Mouse (Mus musculus): ENCODE results near the gene Osbpl11. TPM values are rescaled to one million over a fixed set of nuclear protein-coding genes. Genes with fewer than 3 reads are reported as not detected.
A peak's percentile ranks its signal among the peaks of the same experiment; 100 is the strongest.

Gene Osbpl11
- total RNA-seq, 4 experiments from 2014 or later, result 12.2 to 15.4 (median 15.0) TPM

DNA sequence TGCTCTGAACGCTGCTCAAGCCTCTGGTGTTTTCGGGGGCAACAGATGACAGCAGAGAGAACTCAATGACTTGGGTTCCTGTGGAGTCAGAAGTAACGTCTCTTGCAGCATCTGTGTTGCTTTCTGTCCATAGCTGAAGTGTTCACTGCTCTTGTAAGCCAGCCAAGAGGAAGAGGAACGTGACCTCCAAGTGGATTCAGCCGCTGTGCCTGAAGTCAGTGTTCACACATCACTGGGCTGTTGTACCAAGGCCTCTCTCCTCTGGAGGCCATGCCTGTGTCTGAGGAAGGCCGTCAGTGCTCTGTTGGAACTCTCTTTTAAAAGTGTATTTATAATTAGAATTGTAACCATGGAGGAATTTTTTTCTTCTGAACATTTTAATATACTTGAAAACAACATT lies 57.2 kb downstream of the Osbpl11 start:
- no peak for DNase-seq (ENCODE audit: low spot score in 2 of 2)

DNA sequence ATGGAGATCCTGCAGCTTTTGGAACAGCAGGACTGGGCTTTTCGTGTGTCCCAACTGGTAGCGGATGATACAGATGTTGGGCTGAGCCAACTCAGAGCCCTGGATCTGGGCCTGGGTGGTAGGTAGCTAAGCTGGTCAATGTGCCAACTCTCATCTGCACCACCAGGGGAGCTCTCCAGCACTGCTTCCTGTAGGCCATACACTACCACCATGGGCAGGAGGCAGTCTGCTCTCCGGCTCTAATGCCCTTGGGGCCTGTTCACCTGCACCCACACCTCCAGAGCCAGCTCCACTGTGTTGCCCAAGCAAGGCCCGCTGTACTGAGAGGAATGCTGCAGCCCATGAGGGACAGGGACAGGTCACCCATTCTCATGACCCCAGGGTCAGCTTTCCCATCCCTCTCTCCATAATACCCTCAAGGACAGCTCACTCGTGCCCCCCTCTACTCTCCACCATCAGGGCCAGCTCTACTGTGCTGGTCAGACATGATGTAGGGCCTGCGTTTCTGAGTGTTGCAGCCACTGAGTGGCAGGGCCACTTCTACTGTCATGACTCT lies 59.3 kb downstream of the Osbpl11 start:
- DNase-seq (ENCODE audit: low spot score in 2 of 2), result no peak

DNA sequence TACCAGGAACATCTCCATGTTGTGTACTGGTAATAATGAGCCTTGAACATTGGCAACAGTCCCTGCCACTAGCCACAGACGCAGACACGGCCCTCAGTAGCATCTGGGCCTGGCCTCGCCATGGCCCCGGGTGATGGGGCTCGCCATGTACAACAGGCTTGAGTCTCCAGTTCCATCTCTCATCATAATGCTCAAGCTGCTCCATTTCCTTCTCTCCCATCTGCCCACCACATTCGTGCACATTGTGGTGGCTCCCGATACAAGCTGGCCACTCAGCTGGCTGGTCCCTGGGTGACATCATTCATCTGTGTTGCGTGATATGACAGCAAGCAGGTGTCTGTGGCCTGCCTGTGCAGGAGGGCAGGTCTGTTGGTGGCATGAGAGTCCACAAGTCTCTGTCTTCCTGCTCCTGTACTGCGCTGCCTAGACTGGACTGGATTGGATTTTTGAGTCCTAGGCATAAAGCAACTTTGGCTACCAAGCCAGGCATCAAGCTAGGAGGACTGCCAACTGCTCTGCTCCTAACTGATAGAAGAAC lies 60.1 kb downstream of the Osbpl11 start:
- no peak for DNase-seq (ENCODE audit: low spot score in 2 of 2)

DNA sequence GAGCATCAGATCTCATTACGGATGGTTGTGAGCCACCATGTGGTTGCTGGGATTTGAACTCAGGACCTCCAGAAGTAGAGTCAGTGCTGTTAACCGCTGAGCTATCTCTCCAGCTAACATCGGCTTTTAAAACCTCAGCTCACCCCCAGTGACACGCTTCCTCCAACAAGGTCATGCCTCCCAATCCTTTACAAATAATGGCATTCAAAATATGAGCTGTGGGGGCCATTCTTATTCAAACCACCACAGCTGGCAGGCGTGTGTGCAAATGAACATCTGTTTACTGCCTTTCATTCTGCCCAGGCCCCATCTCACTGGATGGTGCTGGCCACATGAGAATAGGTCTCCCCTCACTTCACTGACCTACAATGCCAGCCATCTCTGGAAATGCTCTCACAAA lies 61.7 kb downstream of the Osbpl11 start:
- no peak for DNase-seq (ENCODE audit: low spot score in 2 of 2)

DNA sequence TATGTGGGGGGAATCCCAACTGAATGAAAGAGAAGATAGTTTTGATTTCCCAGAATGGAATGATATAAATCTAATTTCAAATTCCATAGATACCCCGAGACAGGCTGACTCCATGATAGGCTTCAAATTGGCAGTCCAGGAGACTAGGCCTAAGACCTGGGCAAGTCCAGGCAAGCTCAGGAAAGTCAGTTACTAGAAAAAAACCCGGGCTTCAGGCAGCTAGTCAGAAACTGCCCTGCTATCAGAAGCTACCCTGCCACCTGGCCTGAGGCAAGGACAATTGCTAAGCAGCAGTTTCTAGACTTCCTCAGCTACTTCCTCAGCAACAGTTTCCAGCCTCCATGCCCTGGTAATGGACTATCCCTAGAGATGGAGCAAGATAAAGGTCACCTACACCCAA lies 62.1 kb downstream of the Osbpl11 start:
- DNase-seq (ENCODE audit: low spot score in 2 of 2), result no peak

DNA sequence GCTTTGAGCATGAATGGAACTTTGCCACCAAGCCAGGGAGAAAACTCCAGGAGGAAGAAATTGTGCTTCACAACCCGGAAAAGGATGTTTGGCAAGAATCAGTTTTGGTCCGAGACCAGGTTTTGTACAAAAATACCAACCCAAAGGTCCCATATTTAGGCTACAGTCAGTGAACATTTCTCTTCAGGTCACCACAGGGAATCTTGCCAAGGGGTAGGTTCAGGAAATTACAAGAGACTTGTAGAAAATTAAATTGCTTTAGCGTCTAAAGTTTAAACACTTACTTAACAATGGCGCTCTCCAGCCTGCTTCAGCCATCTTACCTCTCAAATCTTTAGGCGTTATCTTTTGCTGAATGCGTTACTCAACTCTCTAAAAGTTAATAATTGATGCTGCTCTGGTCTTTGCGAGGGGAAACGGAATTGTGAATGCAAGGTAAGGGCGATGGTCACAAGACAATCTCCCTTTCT lies 65.8 kb downstream of the Osbpl11 start:
- no peak for DNase-seq (ENCODE audit: low spot score in 2 of 2)

DNA sequence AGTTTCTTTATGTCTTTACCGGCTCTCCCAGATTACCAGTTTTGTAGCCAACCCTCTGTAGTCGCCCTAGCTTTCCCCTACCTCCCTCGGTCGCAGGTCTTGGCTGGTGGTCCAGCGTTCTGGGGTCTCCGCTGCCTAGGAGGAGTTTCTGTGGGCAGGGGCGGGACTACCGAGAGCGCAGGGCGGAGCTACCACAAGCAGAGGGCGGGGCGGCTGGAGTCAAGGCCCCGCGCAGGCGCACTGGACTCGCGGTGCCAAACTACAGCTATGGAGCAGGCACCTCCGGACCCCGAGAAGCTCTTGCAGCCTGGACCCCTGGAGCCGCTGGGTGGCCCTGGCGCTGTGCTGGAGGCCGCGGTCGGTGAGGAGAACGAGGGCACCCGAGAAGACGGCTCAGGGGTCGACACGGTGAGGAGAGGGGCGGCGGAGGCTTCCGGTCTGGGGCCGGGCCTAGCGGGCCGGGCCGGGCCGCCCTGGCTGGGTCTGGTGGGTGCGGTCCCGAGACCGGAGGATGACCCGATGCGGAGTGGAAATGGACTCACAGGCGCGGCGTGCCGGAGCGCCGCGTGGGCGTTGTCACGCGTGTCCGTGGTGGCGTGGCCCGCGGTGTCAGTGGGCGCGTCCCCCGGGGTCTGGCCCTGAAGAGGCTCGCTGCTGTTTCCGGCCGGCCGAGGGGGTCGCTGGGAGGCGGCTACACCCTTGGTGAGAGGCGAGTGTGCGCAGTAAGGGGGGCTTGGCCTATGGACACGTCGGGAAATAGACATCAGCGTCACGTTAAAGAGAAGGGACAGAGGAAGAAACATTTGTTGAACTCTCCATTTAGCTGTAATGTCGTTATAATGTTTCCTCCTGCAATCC lies 66.6 kb downstream of the Osbpl11 start, which contains the start of gene Snx4:
TSS of gene Snx4 (plus strand) at position 249 of the 858 bp plus-strand sequence.
- DNase-seq (ENCODE audit: low spot score in 2 of 2), result peak; percentile 88 to 89

DNA sequence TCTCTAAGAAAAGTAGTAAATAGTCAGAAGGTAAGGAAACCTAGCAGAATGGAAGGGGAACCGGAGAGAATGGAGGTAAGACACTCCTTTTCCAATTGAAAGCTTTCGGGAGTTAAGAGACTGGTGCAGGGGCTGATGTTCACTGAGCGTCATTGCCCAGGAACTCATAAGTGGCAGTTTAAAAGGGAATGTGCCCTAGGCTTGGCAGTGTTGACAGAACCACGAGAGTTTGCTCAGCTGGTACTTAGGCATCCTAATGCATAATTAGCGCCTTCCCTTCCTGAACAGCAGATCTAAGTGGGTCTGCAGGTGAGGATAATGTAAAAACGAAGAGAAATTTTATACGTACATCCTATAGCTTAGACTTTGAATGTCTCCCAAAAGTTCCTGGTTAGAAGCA lies 70.7 kb downstream of the Osbpl11 start:
- no peak for DNase-seq (ENCODE audit: low spot score in 2 of 2)

DNA sequence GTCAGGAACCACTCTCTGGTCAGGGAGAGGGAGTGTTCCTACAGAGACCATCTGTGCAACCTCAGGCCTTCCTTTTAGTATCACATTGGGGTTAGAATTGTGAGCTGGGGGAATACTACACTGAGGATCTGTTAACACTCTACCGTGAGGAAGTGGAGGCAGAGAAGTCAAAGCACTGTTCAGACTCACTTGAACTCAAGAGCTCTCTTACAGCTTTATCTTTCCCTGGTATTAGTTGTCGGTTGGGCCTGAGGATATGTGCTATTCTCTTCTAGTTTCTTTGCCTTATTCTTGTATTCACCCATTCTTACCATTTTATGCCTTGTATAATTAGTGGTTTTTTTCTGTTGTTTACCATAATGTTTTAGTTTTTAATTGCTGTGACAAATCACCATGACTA lies 73.7 kb downstream of the Osbpl11 start:
- no peak for DNase-seq (ENCODE audit: low spot score in 2 of 2)

DNA sequence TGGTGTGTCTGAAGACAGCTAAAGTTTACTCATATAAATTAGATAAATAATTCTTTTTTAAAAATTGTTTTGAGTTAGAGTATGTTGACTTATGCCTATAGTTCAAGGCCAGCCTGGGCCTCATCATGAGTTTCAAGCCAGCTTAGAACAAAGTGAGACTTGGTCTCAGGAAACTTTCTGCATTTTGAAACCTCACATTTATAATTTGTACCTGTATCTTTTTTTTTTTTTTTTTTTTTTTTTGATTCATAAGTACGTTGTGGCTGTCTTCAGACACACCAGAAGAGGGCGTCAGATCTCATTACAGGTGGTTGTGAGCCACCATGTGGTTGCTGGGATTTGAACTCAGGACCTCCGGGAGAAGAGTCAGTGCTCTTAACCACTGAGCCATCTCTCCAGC lies 75.0 kb downstream of the Osbpl11 start:
- no peak for DNase-seq (ENCODE audit: low spot score in 2 of 2)

DNA sequence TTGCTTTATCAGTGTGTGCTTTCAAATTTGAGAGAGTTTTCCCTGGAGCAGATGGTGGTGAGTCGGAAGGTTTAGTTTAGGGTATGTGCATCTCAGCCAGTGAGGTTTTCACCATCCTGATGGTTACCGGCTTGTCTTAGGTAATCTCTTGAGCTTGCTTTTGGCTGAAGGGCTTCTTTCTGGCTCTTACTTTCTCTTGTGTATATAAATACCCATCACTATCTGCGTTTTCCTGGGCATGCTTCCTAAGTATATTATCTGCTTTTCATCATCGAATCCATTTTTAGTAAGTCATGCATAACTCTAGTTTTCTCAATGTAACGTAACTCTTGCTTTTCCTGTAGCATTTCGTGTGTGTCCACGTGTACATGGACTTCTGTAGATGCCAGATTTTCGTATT lies 76.0 kb downstream of the Osbpl11 start:
- DNase-seq (ENCODE audit: low spot score in 2 of 2), result no peak

DNA sequence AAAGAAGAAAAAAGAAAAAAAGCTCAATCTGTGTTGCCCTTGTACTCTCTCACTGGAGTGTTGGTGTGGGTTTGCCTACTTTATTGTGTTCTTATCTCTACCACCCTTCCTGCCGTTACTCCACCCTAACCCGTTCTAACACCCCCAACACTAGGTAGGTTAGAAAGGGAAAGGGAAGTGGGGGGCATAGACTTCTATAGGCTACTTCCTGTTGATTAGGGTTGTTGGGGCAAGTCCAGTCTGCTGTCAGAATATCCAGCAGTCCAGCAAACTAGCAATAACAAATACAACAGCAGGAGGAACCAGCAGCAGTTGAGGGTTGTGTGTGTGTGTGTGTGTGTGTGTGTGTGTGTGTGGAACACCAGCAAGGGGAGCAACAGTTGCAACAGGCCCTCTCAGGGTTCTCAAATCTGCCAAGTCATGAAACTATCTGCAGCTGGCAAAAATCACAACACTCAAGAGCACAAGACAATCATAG lies 76.8 kb downstream of the Osbpl11 start:
- DNase-seq (ENCODE audit: low spot score in 2 of 2), result no peak

DNA sequence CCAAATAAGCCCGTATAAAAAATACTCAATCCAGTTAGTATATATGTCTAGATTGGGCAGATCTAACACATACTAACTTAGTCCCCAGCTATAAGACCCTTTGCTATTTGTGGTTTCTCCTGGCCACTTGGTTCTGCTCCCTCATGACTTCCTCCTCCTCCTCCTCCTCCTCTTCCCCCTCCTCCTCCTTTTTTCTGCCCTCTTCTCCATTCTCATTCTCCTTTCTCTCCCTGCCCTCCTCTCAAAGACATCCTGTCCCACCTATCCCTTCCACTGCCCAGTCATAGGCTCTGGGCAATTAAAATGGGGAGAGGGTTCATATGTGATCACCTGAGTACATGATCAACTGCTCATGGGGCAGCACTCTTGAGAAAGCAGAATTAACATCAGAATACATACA lies 77.2 kb downstream of the Osbpl11 start:
- DNase-seq (ENCODE audit: low spot score in 2 of 2), result no peak

DNA sequence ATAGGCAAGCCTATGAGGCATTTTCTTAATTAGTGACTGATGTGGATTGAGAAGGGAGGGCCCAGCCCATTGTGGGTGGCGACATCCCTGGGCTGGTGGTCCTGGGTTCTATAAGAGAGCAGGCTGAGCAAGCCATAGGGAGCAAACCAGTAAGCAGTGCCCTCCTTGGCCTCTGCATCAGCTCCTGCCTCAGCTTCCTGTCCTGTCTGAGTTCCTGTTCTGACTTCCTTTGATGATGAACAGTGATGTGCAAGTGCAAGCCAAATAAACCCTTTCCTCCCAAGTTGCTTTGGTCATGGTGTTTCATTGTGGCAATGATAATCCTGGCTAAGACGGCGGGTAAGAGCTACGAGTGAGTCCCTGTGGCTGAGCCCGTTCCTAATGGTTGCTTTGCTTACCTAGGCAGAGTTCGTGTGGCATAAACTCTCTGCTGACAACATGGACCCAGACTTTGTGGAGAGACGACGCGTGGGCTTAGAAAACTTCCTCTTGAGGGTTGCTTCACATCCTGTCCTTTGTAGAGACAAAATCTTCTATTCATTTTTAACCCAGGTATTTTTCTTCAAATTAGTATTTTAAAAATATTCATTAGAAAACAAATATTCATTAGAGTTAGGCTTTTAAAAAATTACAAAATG lies 82.9 kb downstream of the Osbpl11 start:
- no peak for DNase-seq (ENCODE audit: low spot score in 2 of 2)

DNA sequence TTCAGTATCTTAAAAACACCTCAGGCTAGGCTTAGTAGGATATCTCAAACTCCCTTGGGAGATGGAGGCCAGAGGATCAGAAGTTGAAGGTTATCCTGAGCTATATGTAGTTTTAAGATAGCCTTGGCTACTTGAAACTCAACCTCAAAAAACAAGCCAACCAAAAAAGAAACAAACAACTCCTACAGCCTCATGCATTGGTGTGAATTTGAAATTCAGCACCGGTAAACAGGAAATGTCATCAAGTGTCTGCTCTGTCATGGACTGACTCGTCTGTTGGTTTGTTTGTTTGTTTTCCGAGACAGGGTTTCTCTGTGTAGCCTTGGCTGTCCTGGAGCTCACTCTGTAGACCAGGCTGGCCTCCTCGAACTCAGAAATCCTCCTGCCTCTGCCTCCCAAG lies 87.0 kb downstream of the Osbpl11 start:
- DNase-seq (ENCODE audit: low spot score in 2 of 2), result no peak

DNA sequence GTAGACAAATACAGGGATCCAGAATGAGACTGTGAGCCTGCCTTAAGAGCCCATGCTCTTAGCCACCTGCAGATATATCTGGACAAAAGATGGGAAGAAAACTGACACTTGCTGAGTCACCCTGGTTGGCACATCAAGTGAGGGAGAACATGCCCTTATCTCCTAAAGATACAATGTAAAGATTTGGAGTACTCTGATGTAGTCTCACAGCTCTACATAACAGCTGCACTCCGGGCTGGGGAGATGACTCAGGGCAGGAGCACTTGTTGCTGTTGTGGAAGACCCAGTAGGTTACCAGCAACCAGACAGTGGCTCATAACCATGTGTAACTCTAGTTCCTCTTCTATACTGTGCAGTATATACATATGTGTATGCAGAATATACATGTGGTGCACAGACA lies 98.2 kb downstream of the Osbpl11 start:
- no peak for DNase-seq (ENCODE audit: low spot score in 2 of 2)

DNA sequence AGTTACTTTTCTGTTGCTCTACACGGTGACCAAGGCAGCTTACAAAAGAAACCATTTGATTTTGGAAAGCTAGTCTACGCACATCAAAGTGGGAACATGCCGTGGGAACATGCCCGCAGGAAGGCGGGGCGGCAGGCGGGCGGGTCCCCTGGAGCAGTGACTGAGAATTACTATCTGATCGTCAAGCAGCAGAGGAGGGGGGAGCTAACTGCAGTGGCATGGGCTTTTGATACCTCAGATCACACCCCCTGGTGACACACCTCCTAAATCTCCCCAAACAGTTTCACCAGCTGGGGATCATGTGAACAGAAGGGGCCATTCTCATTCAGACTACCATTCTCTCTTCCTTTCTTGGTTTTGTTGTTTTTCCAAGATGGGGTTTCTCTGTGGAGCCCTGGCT lies 103.7 kb downstream of the Osbpl11 start:
- no peak for DNase-seq (ENCODE audit: low spot score in 2 of 2)

DNA sequence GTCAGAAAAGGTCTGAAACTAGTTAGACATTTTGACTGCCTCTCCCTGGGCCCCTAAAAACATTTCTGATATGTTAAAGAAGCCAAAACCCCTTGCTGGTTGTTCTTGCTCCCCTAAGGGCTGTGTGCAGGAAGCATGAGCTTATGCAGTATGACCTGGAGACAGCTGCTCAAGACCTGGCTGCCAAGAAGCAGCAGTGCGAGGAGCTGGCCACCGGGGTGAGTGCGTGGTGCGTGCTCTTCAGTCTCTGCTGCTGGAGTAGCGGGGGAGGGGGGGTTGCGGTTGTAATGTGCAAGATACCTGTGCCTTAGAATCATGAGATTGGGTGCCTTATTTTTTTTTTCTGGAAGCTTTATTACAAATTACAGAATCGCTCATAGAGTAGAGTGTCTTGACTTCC lies 105.1 kb downstream of the Osbpl11 start:
- DNase-seq (ENCODE audit: low spot score in 2 of 2), result no peak

DNA sequence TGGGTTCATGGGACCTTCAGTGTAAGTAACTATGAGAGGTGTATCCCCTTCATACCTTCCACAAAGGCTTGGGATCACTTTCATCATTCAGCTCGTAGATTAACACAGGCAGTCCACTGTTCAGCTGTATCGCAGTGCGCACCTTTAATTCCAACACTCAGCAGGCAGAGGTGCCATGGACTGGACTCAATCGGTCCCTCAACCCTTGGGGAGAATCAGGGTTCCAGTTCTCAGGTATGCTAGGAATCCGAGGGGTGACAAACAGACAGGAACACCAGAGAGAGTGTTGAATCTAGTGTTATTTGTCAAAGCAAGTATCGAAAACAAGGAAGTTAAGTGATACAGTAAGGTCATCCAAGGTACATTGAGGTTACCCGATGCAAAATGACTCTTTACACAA lies 107.4 kb downstream of the Osbpl11 start:
- no peak for DNase-seq (ENCODE audit: low spot score in 2 of 2)

All from gastrocnemius, adult 8-10 months (tissue).